Mouse (Mus musculus): ENCODE data around the gene Nkg7. TPM values are rescaled to one million over a fixed set of nuclear protein-coding genes. Genes with fewer than 3 reads are reported as not detected.

The Nkg7 gene
- total and polyA plus RNA-seq, 2 experiments: 1.1 to 2.5 TPM

DNA sequence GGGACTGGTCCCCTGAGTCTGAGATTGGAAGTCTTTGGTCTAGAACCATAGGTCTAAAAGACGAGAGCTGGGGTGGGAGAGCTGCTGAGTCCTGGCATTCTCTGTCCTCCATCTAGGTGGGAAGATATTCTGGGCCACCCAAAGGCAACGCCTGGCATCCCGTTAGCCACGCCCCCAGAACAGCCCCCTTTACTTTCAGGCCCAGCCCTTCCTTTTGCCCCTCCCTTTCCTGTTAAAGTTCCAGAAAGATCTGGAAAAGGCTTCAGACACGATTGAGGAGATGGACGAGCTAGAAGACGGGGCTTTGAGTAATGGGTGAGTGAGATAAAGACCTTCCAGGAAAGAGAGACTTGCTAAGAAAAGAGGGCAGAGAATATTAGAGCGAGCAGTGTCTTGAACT, 9.5 kb upstream of the Nkg7 start, which contains the start of gene Lim2:
Gene Lim2, plus strand, starts transcription at position 265 of the 400 bp plus-strand sequence.
- 82% methylated on average over 8 of the region's 8 CpGs for WGBS
- H3K79me2 ChIP-seq (ENCODE audit: control insufficient read depth, insufficient read depth, low read length): no peaks in the 10 kb centered on the region
- no peak for TF ChIP-seq POLR2A (IDR thresholded peaks at IDR 0.05; ENCODE audit: extremely low read depth, insufficient read depth, low read length)
- TF ChIP-seq CTCF (IDR thresholded peaks at IDR 0.05; ENCODE audit: low read depth, low read length): no peak
- no peak within 1 kb of the TSS for H3K4me3 ChIP-seq (ENCODE audit: insufficient read depth, low read depth, low read length)
- H3K36me3 ChIP-seq (ENCODE audit: control insufficient read depth, insufficient read depth, low read length): no peaks in the 10 kb centered on the region
- no peak within 1 kb of the TSS for H3K9ac ChIP-seq (ENCODE audit: low read depth, low read length)
- H3K27me3 ChIP-seq (ENCODE audit: control insufficient read depth, insufficient read depth, low read length): no peaks in the 10 kb centered on the region
- no peak within 1 kb of the TSS for H3K27ac ChIP-seq (replicated peaks; ENCODE audit: insufficient read depth, low read depth, low read length)
- no peaks in the 10 kb centered on the region for H3K4me1 ChIP-seq (ENCODE audit: control insufficient read depth, insufficient read depth, low read length)
- no peak for DNase-seq (ENCODE audit: extremely low read depth, low read depth, low spot score)

- Histone ChIP-seq H3K4me1 (ENCODE audit: control insufficient read depth, insufficient read depth, low read length) (no peaks in the 10 kb centered on the region), H3K4me3 (ENCODE audit: insufficient read depth, low read depth, low read length) (no peak overlapping the region), H3K36me3 (ENCODE audit: control insufficient read depth, insufficient read depth, low read length) (no peaks in the 10 kb centered on the region), H3K27me3 (ENCODE audit: control insufficient read depth, insufficient read depth, low read length) (no peaks in the 10 kb centered on the region), H3K27ac (replicated peaks; ENCODE audit: insufficient read depth, low read depth, low read length) (no peak overlapping the region), H3K79me2 (ENCODE audit: control insufficient read depth, insufficient read depth, low read length) (no peaks in the 10 kb centered on the region), H3K9ac (ENCODE audit: low read depth, low read length) (no peak overlapping the region)
- DNase-seq (ENCODE audit: extremely low read depth, low read depth, low spot score): no peak
- WGBS: 52% methylated on average over 4 of the region's 4 CpGs
- TF ChIP-seq CTCF (IDR thresholded peaks at IDR 0.05; ENCODE audit: low read depth, low read length): no peak
- no peak for TF ChIP-seq POLR2A (IDR thresholded peaks at IDR 0.05; ENCODE audit: extremely low read depth, insufficient read depth, low read length)
These were observed 7.4 kb upstream of the Nkg7 start for GRCm38 (mm10) chr7:43429500-43429899.

GRCm38 (mm10) chr7:43432891-43433290, 4.0 kb upstream of the Nkg7 start:
- H3K27me3 ChIP-seq (ENCODE audit: control insufficient read depth, insufficient read depth, low read length): no peaks in the 10 kb centered on the region
- no peaks in the 10 kb centered on the region for H3K4me1 ChIP-seq (ENCODE audit: control insufficient read depth, insufficient read depth, low read length)
- H3K27ac ChIP-seq (replicated peaks; ENCODE audit: insufficient read depth, low read depth, low read length): no peak overlapping the region
- 73% methylated on average over 4 of the region's 4 CpGs for WGBS
- H3K9ac ChIP-seq (ENCODE audit: low read depth, low read length): no peak overlapping the region
- no peak for TF ChIP-seq CTCF (IDR thresholded peaks at IDR 0.05; ENCODE audit: low read depth, low read length)
- TF ChIP-seq POLR2A (IDR thresholded peaks at IDR 0.05; ENCODE audit: extremely low read depth, insufficient read depth, low read length): no peak
- no peaks in the 10 kb centered on the region for H3K36me3 ChIP-seq (ENCODE audit: control insufficient read depth, insufficient read depth, low read length)
- DNase-seq (ENCODE audit: extremely low read depth, low read depth, low spot score): no peak
- no peak overlapping the region for H3K4me3 ChIP-seq (ENCODE audit: insufficient read depth, low read depth, low read length)
- no peaks in the 10 kb centered on the region for H3K79me2 ChIP-seq (ENCODE audit: control insufficient read depth, insufficient read depth, low read length)

DNA sequence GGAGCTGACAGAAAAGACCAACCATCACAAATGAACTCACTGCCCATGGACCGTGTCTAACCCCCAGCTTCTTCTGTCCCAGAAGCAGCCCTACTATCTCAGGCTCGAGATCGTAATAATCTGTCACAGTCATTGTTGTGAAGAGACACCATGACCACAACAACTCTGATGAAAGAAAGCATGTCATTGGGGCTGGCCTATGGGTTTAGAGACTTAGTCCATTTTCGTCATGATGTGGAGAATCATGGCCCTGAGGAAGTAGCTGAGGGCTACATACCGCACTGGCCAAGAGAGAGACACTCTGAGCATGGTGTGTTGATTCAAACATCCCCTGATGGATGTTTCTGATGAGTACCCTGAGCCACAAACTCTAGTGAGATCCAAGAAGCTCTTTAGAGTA, 2.2 kb upstream of the Nkg7 start:
- WGBS: 91% methylated on average over 5 of the region's 5 CpGs
- no peaks in the 10 kb centered on the region for H3K4me1 ChIP-seq (ENCODE audit: control insufficient read depth, insufficient read depth, low read length)
- no peak overlapping the region for H3K4me3 ChIP-seq (ENCODE audit: insufficient read depth, low read depth, low read length)
- TF ChIP-seq CTCF (IDR thresholded peaks at IDR 0.05; ENCODE audit: low read depth, low read length) (no peak), POLR2A (IDR thresholded peaks at IDR 0.05; ENCODE audit: extremely low read depth, insufficient read depth, low read length) (no peak)
- no peak overlapping the region for H3K27ac ChIP-seq (replicated peaks; ENCODE audit: insufficient read depth, low read depth, low read length)
- DNase-seq (ENCODE audit: extremely low read depth, low read depth, low spot score): no peak
- no peak overlapping the region for H3K9ac ChIP-seq (ENCODE audit: low read depth, low read length)
- H3K27me3 ChIP-seq (ENCODE audit: control insufficient read depth, insufficient read depth, low read length): no peaks in the 10 kb centered on the region
- no peaks in the 10 kb centered on the region for H3K79me2 ChIP-seq (ENCODE audit: control insufficient read depth, insufficient read depth, low read length)
- H3K36me3 ChIP-seq (ENCODE audit: control insufficient read depth, insufficient read depth, low read length): no peaks in the 10 kb centered on the region

DNA sequence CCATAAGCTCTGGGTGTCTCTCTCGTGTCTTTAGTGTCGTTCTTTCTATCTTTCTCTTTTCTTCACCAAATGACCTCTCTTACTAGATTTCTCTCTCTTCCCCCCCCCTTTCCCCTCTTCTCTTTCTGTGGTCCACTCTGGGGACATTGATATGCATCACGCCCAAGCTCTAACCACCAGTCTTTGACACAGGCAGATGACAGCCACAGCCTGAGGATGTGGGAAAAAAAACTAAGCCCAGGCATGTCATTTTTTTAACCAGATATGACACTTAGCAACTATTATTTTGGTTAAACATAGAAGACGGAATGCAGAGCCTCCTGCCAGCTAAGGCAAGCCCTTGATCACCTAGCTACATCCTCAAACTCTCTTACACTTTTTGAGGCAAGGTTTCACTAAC, 1.7 kb downstream of the Nkg7 start:
- Histone ChIP-seq H3K79me2 (ENCODE audit: control insufficient read depth, insufficient read depth, low read length) (no peaks in the 10 kb centered on the region), H3K36me3 (ENCODE audit: control insufficient read depth, insufficient read depth, low read length) (no peaks in the 10 kb centered on the region), H3K27me3 (ENCODE audit: control insufficient read depth, insufficient read depth, low read length) (no peaks in the 10 kb centered on the region), H3K4me3 (ENCODE audit: insufficient read depth, low read depth, low read length) (no peak overlapping the region), H3K27ac (replicated peaks; ENCODE audit: insufficient read depth, low read depth, low read length) (no peak overlapping the region), H3K4me1 (ENCODE audit: control insufficient read depth, insufficient read depth, low read length) (peaks cover 3% of the 10 kb centered on the region; the same call in 1 of the 2 replicates), H3K9ac (ENCODE audit: low read depth, low read length) (no peak overlapping the region)
- TF ChIP-seq POLR2A (IDR thresholded peaks at IDR 0.05; ENCODE audit: extremely low read depth, insufficient read depth, low read length) (no peak), CTCF (IDR thresholded peaks at IDR 0.05; ENCODE audit: low read depth, low read length) (no peak)
- WGBS: 90% methylated on average over 4 of the region's 4 CpGs
- DNase-seq (ENCODE audit: extremely low read depth, low read depth, low spot score): no peak

DNA sequence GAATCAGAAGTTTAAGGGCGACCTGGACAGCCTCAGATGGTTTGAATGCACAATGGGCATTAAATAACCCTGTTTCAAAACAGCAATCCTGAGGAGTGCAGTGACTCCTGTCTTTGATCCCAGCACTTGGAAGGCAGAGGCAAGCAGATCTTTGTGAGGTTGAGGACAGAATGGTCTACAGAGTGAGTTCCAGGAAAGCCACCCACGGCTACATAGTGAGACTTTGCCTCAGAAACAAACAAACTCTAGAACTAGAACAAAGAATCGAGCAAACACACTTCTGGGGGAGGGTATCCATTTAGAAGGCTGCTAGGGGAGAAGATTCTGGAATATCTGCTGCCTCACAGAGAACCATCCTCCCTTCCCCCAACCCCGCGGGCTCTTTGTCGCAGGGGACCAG, 3.6 kb downstream of the Nkg7 start, which contains the start of gene Cldnd2:
Gene Cldnd2, plus strand, starts transcription at position 301 of the 400 bp plus-strand sequence.
- H3K27me3 ChIP-seq (ENCODE audit: control insufficient read depth, insufficient read depth, low read length): no peaks in the 10 kb centered on the region
- H3K4me1 ChIP-seq (ENCODE audit: control insufficient read depth, insufficient read depth, low read length): peaks cover 4% of the 10 kb centered on the region
- no peaks in the 10 kb centered on the region for H3K36me3 ChIP-seq (ENCODE audit: control insufficient read depth, insufficient read depth, low read length)
- H3K27ac ChIP-seq (replicated peaks; ENCODE audit: insufficient read depth, low read depth, low read length): no peak within 1 kb of the TSS
- no peak within 1 kb of the TSS for H3K4me3 ChIP-seq (ENCODE audit: insufficient read depth, low read depth, low read length)
- H3K79me2 ChIP-seq (ENCODE audit: control insufficient read depth, insufficient read depth, low read length): peaks cover 13% of the 10 kb centered on the region; the same call in 1 of the 2 replicates
- no peak for DNase-seq (ENCODE audit: extremely low read depth, low read depth, low spot score)
- no peak within 1 kb of the TSS for H3K9ac ChIP-seq (ENCODE audit: low read depth, low read length)
- 66% methylated on average over 6 of the region's 6 CpGs for WGBS
- no peak for TF ChIP-seq POLR2A (IDR thresholded peaks at IDR 0.05; ENCODE audit: extremely low read depth, insufficient read depth, low read length)
- TF ChIP-seq CTCF (IDR thresholded peaks at IDR 0.05; ENCODE audit: low read depth, low read length): no peak
